Mouse (Mus musculus) adrenal gland, postnatal 4 days (tissue): Measurements from ENCODE around the gene Rab21. TPM values are rescaled to one million over a fixed set of nuclear protein-coding genes. Genes with fewer than 3 reads are reported as not detected.

Source experiments
- DNase-seq, 2 experiments: peaks; one replicate each; pipeline ENCODE4 v3.0.0; 2021 to 2022; ENCODE audit warnings: low spot score in 2 of 2, mixed read lengths in 2 of 2
- long read RNA-seq, 2 experiments: library from polyadenylated mRNA; stranded (forward); transcript quantifications; one replicate each; pipeline ENCODE4 v2.0.0; 2021
- total RNA-seq, 2 experiments: library from RNA; stranded (reverse); gene quantifications; 2 replicates each; pipeline ENCODE4 v1.2.3; 2021

Rab21 gene
- total RNA-seq, result 10 to 100 TPM; 47.3 to 48.6 TPM
- long read RNA-seq, experiment 1, full-length matches to known transcripts, result 77 of 87 reads
- long read RNA-seq, experiment 1, partial matches to known transcripts, result 6 of 87 reads
- long read RNA-seq, experiment 1, other reads (novel, unspliced or antisense), result 4 of 87 reads
- long read RNA-seq, experiment 2, full-length matches to known transcripts, result 120 of 133 reads
- long read RNA-seq, experiment 2, partial matches to known transcripts, result 10 of 133 reads
- long read RNA-seq, experiment 2, other reads (novel, unspliced or antisense), result 3 of 133 reads

DNA sequence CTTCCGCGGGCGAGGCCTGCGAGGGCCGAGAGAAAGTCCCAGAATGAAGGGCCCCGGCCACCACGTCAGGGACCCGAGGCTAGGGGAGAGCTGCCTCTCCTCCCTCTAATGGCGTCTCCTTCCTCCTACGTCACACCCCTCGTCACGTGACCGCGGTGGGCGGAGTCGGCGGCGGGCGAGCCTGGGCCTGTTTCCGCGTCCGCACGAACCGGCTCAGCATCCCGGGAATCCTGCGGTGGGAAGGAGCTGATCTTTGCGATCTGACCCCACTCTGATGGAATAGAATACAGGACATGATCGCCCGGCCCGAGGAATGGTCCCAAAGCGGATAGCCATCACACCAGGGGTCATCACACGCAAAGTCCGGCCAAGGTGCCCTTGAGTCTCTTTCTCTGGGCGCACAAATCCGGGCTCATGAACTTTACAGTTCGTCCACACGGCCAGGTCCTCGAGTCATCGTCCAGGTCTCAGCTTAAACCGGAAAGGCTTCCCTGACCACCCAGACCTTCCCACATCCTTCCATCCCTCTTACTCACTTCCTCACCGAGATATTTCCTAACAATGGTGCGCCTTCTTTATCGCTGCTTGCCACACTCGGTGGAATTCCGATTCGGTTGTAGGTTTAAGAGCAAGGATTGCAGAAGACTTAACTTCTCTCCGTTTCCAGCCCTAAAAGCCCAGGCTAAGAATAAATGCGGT is at the start of gene Rab21:
Gene Rab21 (minus strand): TSS at position 122 of the 699 bp plus-strand sequence.
- peak; percentile 96 to 98 for DNase-seq

- DNase-seq, result no peak
Measured at GRCm38 (mm10) chr10:115363151-115363550, 47.8 kb upstream of the Rab21 start.

DNA sequence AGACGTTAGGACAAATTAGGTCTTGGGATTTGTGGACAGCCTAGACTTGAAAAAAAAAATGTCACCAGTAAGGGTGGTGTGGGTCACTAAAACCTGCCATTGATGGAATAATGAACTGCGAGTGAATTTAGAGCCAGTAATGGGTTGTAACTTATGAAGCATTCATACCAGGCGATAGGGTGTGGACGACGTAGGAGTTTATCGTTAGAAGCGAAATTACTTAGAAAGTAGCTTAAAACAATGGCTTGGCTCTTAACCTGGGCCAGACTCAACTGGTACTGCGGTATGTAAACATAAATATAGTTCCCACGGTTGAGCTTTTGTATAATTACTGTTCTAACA is 47.2 kb upstream of the Rab21 start:
- no peak for DNase-seq

GRCm38 (mm10) chr10:115361840-115362622 is 46.6 kb upstream of the Rab21 start, which contains the start of gene Tmem19:
Tmem19 (minus strand) TSS chr10:115362501.
- DNase-seq, result peak; percentile 89 to 96

- DNase-seq, result no peak
Measured at GRCm38 (mm10) chr10:115359066-115359465, 43.7 kb upstream of the Rab21 start.

GRCm38 (mm10) chr10:115358216-115358919 is 43.0 kb upstream of the Rab21 start:
- no peak for DNase-seq

- DNase-seq, result no peak
Measured at GRCm38 (mm10) chr10:115356106-115356505, 40.7 kb upstream of the Rab21 start.

GRCm38 (mm10) chr10:115355016-115355415 is 39.6 kb upstream of the Rab21 start:
- no peak for DNase-seq

- DNase-seq, result no peak
Measured at GRCm38 (mm10) chr10:115354553-115354952, 39.2 kb upstream of the Rab21 start.

DNA sequence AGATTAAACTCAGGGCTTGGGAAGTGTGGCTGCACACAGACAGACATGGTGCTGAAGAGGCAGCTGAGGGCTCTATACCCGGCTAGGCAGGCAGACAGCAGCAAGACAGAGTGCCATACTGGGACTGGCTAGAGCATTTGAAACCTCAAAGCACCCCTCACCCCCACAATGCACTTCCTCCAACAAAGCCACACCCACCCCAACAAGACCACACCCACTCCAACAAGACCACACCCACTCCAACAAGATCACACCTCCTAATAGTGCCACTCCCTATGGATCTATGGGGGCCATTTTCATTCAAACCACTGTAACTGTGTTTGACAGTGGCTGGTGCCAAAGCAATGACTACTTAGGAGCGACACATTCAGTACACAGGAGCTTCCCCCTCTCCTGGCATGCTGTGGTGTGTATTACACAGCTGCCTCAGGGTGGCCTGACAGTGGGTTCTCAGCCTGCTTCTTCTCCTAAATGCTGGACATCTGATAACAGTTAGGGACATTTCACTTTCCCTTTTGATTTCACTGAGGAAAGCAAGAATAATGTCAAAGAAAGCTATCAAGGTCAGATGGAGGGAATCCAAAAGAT is 35.5 kb upstream of the Rab21 start:
- no peak for DNase-seq

GRCm38 (mm10) chr10:115349509-115349908 is 34.1 kb upstream of the Rab21 start:
- DNase-seq, result no peak

GRCm38 (mm10) chr10:115349029-115349428 is 33.6 kb upstream of the Rab21 start:
- DNase-seq, result no peak

- no peak for DNase-seq
Measured at GRCm38 (mm10) chr10:115348131-115348530, 32.7 kb upstream of the Rab21 start.

- no peak for DNase-seq
Measured at GRCm38 (mm10) chr10:115346444-115346843, 31.1 kb upstream of the Rab21 start.

- no peak for DNase-seq
Measured at GRCm38 (mm10) chr10:115342771-115343425, 27.5 kb upstream of the Rab21 start.

DNA sequence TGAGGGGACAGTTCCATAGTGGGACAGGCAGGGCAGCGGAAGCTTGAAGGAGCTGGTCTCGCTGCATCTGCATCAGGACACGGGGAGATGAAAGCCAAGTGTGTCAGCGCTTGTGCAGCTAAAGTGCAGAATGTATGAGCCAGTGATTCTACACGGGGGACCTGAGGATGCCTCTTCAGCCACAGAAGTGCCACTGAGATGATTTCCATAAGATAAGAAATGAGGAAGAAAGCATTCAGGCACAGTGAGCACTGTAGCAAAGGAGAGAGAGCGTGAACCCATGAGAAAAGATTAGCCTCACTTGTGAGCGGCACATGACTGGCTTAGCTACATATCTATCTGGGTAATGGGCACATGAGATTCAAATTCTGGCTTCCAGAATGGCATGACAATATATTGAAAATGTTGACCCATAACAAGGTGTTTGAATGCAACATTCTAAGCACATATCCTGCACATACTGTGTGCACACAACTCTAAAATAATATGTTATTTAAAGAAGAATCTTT is 24.5 kb upstream of the Rab21 start:
- no peak for DNase-seq

- DNase-seq, result no peak
Measured at GRCm38 (mm10) chr10:115336901-115337300, 21.5 kb upstream of the Rab21 start.

DNA sequence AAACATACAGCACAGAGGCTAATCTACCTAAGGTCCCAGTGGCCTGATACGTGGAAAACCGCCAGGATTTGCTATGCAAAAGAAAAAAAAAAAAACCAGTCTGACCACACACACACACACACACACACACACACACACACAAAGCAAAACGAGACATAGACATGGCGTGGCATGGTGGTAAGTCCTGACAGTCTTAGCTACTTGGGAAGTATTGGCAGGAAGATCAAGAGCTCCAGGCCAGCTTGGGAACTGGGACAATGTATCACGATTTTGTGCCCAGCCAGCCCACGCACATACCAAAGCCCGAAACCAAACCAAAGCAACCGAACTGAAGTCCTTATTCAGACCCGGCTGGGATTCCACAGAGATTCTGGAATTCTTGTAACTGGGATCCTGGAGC is 18.1 kb upstream of the Rab21 start:
- no peak for DNase-seq

- no peak for DNase-seq
Measured at GRCm38 (mm10) chr10:115332997-115333396, 17.6 kb upstream of the Rab21 start.

DNA sequence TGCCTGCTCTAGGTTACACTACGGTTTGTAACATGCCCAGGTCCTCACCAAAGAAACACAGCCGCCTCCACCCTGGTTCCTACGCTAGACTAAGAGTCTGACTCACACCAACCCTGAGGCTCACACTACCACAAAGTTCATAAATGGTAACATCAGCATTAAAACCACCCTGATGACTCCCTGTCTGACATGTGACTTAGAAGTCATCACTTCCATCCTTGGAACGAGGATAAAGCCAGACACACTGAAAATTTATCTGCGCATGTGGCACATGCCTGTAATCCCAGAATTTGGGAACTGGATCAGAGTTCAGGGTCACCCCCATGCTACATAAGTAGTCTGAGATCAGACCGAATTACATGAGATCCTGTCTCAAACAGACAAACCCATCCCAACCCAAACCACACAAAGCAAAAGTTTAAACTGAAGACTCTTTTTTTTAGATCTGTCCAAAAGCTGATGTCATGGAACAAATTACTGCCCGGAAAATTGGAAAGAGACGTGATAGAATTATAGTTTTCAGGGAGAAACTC is 17.1 kb upstream of the Rab21 start:
- no peak for DNase-seq
